Mouse (Mus musculus) heart, embryonic 15.5 days (tissue): ENCODE data around the gene Srsf9. TPM values are rescaled to one million over a fixed set of nuclear protein-coding genes. Genes with fewer than 3 reads are reported as not detected.
"Not testable (repeated sequence)": the region's sequence is repeated elsewhere in the genome, so short reads cannot be mapped to it uniquely, and the experiment has no call there.

Experiments used
- ATAC-seq: fragments of 200-750 bp; cut with Nextera tagmentation; replicated peaks from 2 replicates; pipeline ENCODE4 v1.8.0; 2017; ENCODE audit warnings: low read depth, moderate TSS enrichment; ENCODE audit not compliant: insufficient number of reproducible peaks, insufficient read depth, low FRiP score
- H3K27ac ChIP-seq: fragments of 300-500 bp; sonication (generic); 2 replicates; pipeline ENCODE4 v1.5.1; 2015; ENCODE audit warnings: mild to moderate bottlenecking, inconsistent platforms
- H3K27me3 ChIP-seq: fragments of 300-500 bp; sonication (generic); 2 replicates; pipeline ENCODE4 v1.6.1; 2015; ENCODE audit warnings: inconsistent platforms
- H3K36me3 ChIP-seq: fragments of 300-500 bp; sonication (generic); 2 replicates; pipeline ENCODE4 v1.6.1; 2015; ENCODE audit warnings: mild to moderate bottlenecking, inconsistent platforms
- H3K4me1 ChIP-seq: fragments of 300-500 bp; sonication (generic); replicated peaks from 2 replicates; pipeline ENCODE4 v1.6.1; 2015; ENCODE audit warnings: inconsistent platforms
- H3K4me2 ChIP-seq: fragments of 300-500 bp; sonication (generic); 2 replicates; pipeline ENCODE4 v1.6.1; 2015; ENCODE audit warnings: inconsistent platforms, mild to moderate bottlenecking, moderate library complexity
- H3K4me3 ChIP-seq: fragments of 300-500 bp; sonication (generic); 2 replicates; pipeline ENCODE4 v1.5.1; 2015; ENCODE audit warnings: mild to moderate bottlenecking, inconsistent platforms
- H3K9ac ChIP-seq: fragments of 300-500 bp; sonication (generic); 2 replicates; pipeline ENCODE4 v1.6.1; 2015; ENCODE audit warnings: mild to moderate bottlenecking, inconsistent platforms
- H3K9me3 ChIP-seq: fragments of 300-500 bp; sonication (generic); replicated peaks from 2 replicates; pipeline ENCODE4 v1.6.1; 2016; ENCODE audit warnings: inconsistent platforms
- WGBS: fragments of 180-500 bp; shearing (Covaris S2); methylation state at CpG from one replicate; pipeline ENCODE4 v1.1.7; 2015; ENCODE audit warnings: mixed read lengths; 5-methylcytosine and 5-hydroxymethylcytosine counted together
- polyA plus RNA-seq: library from polyadenylated mRNA; unstranded; fragments of >200 nt; fragmentation: Nextera tagmentation; extraction: Ambion mirVana; gene quantifications from 2 replicates; pipeline ENCODE4 v1.2.1, GENCODE M21; 2015

Gene Srsf9
- polyA plus RNA-seq, 1 experiment from 2014 or later, result 99.0 TPM

DNA sequence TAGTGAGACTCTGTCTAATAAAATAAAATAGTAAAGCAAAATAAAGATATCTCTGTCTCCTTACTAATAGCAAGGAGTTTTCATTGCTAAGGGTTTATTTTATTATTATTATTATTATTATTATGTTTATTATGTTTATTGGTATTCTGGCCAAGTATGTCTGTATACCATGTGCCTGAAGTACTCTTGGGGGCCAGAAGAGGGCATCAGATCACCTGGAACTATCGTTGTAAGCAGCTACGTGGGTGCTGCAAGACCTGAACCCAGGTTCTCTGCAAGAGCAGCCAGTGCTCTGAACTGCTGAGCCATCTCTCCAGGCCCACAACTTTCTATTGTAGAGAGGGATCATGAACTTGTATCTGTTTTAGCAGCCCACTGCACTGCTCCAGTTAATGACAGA lies 48.5 kb downstream of the Srsf9 start:
- Histone ChIP-seq H3K27me3 (peaks cover 15% of the 10 kb centered on the region), H3K4me3 (no peak overlapping the region)

DNA sequence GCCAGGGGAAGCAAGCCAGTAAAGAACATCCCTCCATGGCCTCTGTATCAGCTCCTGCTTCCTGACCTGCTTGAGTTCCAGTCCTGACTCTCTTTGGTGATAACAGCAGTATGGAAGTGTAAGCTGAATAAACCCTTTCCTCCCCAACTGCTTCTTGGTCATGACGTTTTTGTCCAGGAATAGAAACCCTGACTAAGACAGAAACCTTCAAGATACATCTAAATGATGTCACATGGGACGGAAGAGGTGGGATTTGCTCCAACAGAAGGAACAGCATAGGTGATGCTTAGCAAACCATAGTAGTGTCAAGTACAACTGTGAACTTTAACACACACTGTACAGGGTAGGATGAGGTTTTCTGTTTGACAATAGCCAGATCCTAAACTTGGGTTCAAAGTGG lies 51.9 kb downstream of the Srsf9 start:
- H3K4me1 ChIP-seq, H3K4me3 ChIP-seq, H3K4me2 ChIP-seq, ATAC-seq, H3K27me3 ChIP-seq, H3K9me3 ChIP-seq, H3K9ac ChIP-seq, H3K27ac ChIP-seq, H3K36me3 ChIP-seq: not testable (repeated sequence)
- 48% methylated on average over 2 of the region's 2 CpGs for WGBS

More for the DNA sequence above, 48.5 kb downstream of the Srsf9 start:
- peaks cover 3% of the 10 kb centered on the region; the same call in 1 of the 2 replicates for H3K4me1 ChIP-seq
- no peaks in the 10 kb centered on the region for H3K9me3 ChIP-seq
- H3K27ac ChIP-seq, result no peak overlapping the region
- no peak overlapping the region for H3K9ac ChIP-seq
- ATAC-seq, result no peak
- H3K36me3 ChIP-seq, result no peaks in the 10 kb centered on the region
- H3K4me2 ChIP-seq, result no peak overlapping the region
- 77% methylated on average over 2 of the region's 2 CpGs for WGBS

Other genes starting within 250 kb of the Srsf9 start
- 13.5 and 17.4 TPM in 2 replicates for gene Gm10401, start 228.9 kb upstream of the Srsf9 start, polyA plus RNA-seq
- gene Acads, start 207.8 kb upstream of the Srsf9 start, polyA plus RNA-seq, result 122 and 123 TPM in 2 replicates
- 18.1 and 21.8 TPM in 2 replicates for gene Unc119b, start 192.2 kb upstream of the Srsf9 start, polyA plus RNA-seq
- 54.4 and 76.7 TPM in 2 replicates for gene Mlec, start 169.0 kb upstream of the Srsf9 start, polyA plus RNA-seq
- gene Cabp1, start 132.8 kb upstream of the Srsf9 start, polyA plus RNA-seq, result 0.96 and 1.2 TPM in 2 replicates
- gene Pop5, start 91.3 kb upstream of the Srsf9 start, polyA plus RNA-seq, result 56.2 and 60.3 TPM in 2 replicates
- 131 and 156 TPM in 2 replicates for gene Rnf10, start 54.3 kb upstream of the Srsf9 start, polyA plus RNA-seq
- gene Coq5, start 47.5 kb upstream of the Srsf9 start, polyA plus RNA-seq, result 72.3 and 83.3 TPM in 2 replicates
- gene Dynll1, start 26.2 kb upstream of the Srsf9 start, polyA plus RNA-seq, result 1,079 and 1,146 TPM in 2 replicates
- gene Gatc, start 14.0 kb downstream of the Srsf9 start, polyA plus RNA-seq, result 21.5 and 23.7 TPM in 2 replicates
- 35.2 and 39.2 TPM in 2 replicates for gene Triap1, start 14.0 kb downstream of the Srsf9 start, polyA plus RNA-seq
- gene Cox6a1, start 21.8 kb downstream of the Srsf9 start, polyA plus RNA-seq, result 1,326 and 1,479 TPM in 2 replicates
- 2.0 and 3.5 TPM in 2 replicates for gene Msi1, start 102.4 kb downstream of the Srsf9 start, polyA plus RNA-seq
- gene Pla2g1b, start 139.1 kb downstream of the Srsf9 start, polyA plus RNA-seq, result 0.32 and 0.52 TPM in 2 replicates
- 20.9 TPM in 2 replicates for gene Sirt4, start 157.5 kb downstream of the Srsf9 start, polyA plus RNA-seq
- 33.5 and 46.2 TPM in 2 replicates for gene Pxn, start 179.5 kb downstream of the Srsf9 start, polyA plus RNA-seq
- gene Rplp0, start 232.3 kb downstream of the Srsf9 start, polyA plus RNA-seq, result 925 and 1,001 TPM in 2 replicates
- 20.9 and 28.8 TPM in 2 replicates for gene Gcn1l1, start 238.1 kb downstream of the Srsf9 start, polyA plus RNA-seq